Mouse (Mus musculus): Measurements from ENCODE around the gene Gm42906. TPM values are rescaled to one million over a fixed set of nuclear protein-coding genes. Genes with fewer than 3 reads are reported as not detected.

Gm42906 gene
- polyA plus RNA-seq, 1 experiment from 2014 or later = not detected

- Histone ChIP-seq H3K27me3 (replicated peaks; ENCODE audit: control insufficient read depth, insufficient read depth, low read length) (no peaks in the 10 kb centered on the region), H3K9ac (ENCODE audit: low read depth, low read length) (no peak overlapping the region), H3K27ac (ENCODE audit: low read depth, low read length) (no peak overlapping the region), H3K4me3 (ENCODE audit: low read depth, low read length) (no peak overlapping the region), H3K4me1 (replicated peaks; ENCODE audit: control insufficient read depth, insufficient read depth, low read length) (peaks cover 7% of the 10 kb centered on the region), H3K4me2 (replicated peaks; ENCODE audit: low read depth) (no peak overlapping the region), H3K36me3 (ENCODE audit: control insufficient read depth, insufficient read depth) (no peaks in the 10 kb centered on the region), H3K9me3 (ENCODE audit: control insufficient read depth) (no peaks in the 10 kb centered on the region)
- TF ChIP-seq CTCF (IDR thresholded peaks at IDR 0.05; ENCODE audit: low read depth) = no peak
- 87% methylated on average over 3 of the region's 3 CpGs for WGBS
- ATAC-seq = no peak
Observed at GRCm38 (mm10) chr5:151177171-151177570, 250.8 kb downstream of the Gm42906 start.

- H3K9me3 ChIP-seq (ENCODE audit: control insufficient read depth) = no peaks in the 10 kb centered on the region
- peaks cover 7% of the 10 kb centered on the region for H3K4me1 ChIP-seq (replicated peaks; ENCODE audit: control insufficient read depth, insufficient read depth, low read length)
- H3K27me3 ChIP-seq (replicated peaks; ENCODE audit: control insufficient read depth, insufficient read depth, low read length) = no peaks in the 10 kb centered on the region
- no peak overlapping the region for H3K9ac ChIP-seq (ENCODE audit: low read depth, low read length)
- no peak for TF ChIP-seq CTCF (IDR thresholded peaks at IDR 0.05; ENCODE audit: low read depth)
- peak overlapping the region; percentile 47; the same call in 1 of the 2 replicates for H3K27ac ChIP-seq (ENCODE audit: low read depth, low read length)
- peak; percentile 92 for ATAC-seq
- H3K36me3 ChIP-seq (ENCODE audit: control insufficient read depth, insufficient read depth) = no peaks in the 10 kb centered on the region
- 26% methylated on average over 4 of the region's 4 CpGs for WGBS
- H3K4me3 ChIP-seq (ENCODE audit: low read depth, low read length) = no peak overlapping the region
- H3K4me2 ChIP-seq (replicated peaks; ENCODE audit: low read depth) = no peak overlapping the region
Observed at GRCm38 (mm10) chr5:151175897-151176313, 252.1 kb downstream of the Gm42906 start.

- no peaks in the 10 kb centered on the region for H3K27me3 ChIP-seq (replicated peaks; ENCODE audit: control insufficient read depth, insufficient read depth, low read length)
- H3K27ac ChIP-seq (ENCODE audit: low read depth, low read length) = no peak overlapping the region
- no peak for ATAC-seq
- no peak overlapping the region for H3K9ac ChIP-seq (ENCODE audit: low read depth, low read length)
- no peak for TF ChIP-seq CTCF (IDR thresholded peaks at IDR 0.05; ENCODE audit: low read depth)
- no peak overlapping the region for H3K4me3 ChIP-seq (ENCODE audit: low read depth, low read length)
- H3K4me1 ChIP-seq (replicated peaks; ENCODE audit: control insufficient read depth, insufficient read depth, low read length) = peaks cover 7% of the 10 kb centered on the region
- no peaks in the 10 kb centered on the region for H3K9me3 ChIP-seq (ENCODE audit: control insufficient read depth)
- no peak overlapping the region for H3K4me2 ChIP-seq (replicated peaks; ENCODE audit: low read depth)
- WGBS = 70% methylated on average over 7 of the region's 7 CpGs
- H3K36me3 ChIP-seq (ENCODE audit: control insufficient read depth, insufficient read depth) = no peaks in the 10 kb centered on the region
Observed at GRCm38 (mm10) chr5:151174485-151175460, 253.2 kb downstream of the Gm42906 start.

GRCm38 (mm10) chr5:151173774-151174173 lies 254.2 kb downstream of the Gm42906 start:
- no peak overlapping the region for H3K27ac ChIP-seq (ENCODE audit: low read depth, low read length)
- H3K4me3 ChIP-seq (ENCODE audit: low read depth, low read length) = no peak overlapping the region
- no peak overlapping the region for H3K4me2 ChIP-seq (replicated peaks; ENCODE audit: low read depth)
- 75% methylated on average over 1 of the region's 1 CpGs for WGBS
- no peaks in the 10 kb centered on the region for H3K36me3 ChIP-seq (ENCODE audit: control insufficient read depth, insufficient read depth)
- no peak overlapping the region for H3K9ac ChIP-seq (ENCODE audit: low read depth, low read length)
- no peak for ATAC-seq
- H3K9me3 ChIP-seq (ENCODE audit: control insufficient read depth) = no peaks in the 10 kb centered on the region
- H3K27me3 ChIP-seq (replicated peaks; ENCODE audit: control insufficient read depth, insufficient read depth, low read length) = no peaks in the 10 kb centered on the region
- no peak for TF ChIP-seq CTCF (IDR thresholded peaks at IDR 0.05; ENCODE audit: low read depth)
- H3K4me1 ChIP-seq (replicated peaks; ENCODE audit: control insufficient read depth, insufficient read depth, low read length) = peaks cover 7% of the 10 kb centered on the region

GRCm38 (mm10) chr5:151170168-151170750 lies 257.7 kb downstream of the Gm42906 start:
- WGBS = 40% methylated on average over 3 of the region's 3 CpGs
- Histone ChIP-seq H3K27ac (ENCODE audit: low read depth, low read length) (no peak overlapping the region), H3K9ac (ENCODE audit: low read depth, low read length) (no peak overlapping the region), H3K27me3 (replicated peaks; ENCODE audit: control insufficient read depth, insufficient read depth, low read length) (no peaks in the 10 kb centered on the region), H3K4me2 (replicated peaks; ENCODE audit: low read depth) (no peak overlapping the region), H3K36me3 (ENCODE audit: control insufficient read depth, insufficient read depth) (no peaks in the 10 kb centered on the region), H3K4me1 (replicated peaks; ENCODE audit: control insufficient read depth, insufficient read depth, low read length) (peaks cover 3% of the 10 kb centered on the region), H3K9me3 (ENCODE audit: control insufficient read depth) (no peaks in the 10 kb centered on the region), H3K4me3 (ENCODE audit: low read depth, low read length) (no peak overlapping the region)
- ATAC-seq = peak; percentile 71
- no peak for TF ChIP-seq CTCF (IDR thresholded peaks at IDR 0.05; ENCODE audit: low read depth)

- Histone ChIP-seq H3K36me3 (ENCODE audit: control insufficient read depth, insufficient read depth) (no peaks in the 10 kb centered on the region), H3K27ac (ENCODE audit: low read depth, low read length) (no peak overlapping the region; the same call in 1 of the 2 replicates), H3K4me1 (replicated peaks; ENCODE audit: control insufficient read depth, insufficient read depth, low read length) (peaks cover 9% of the 10 kb centered on the region; the same call in 1 of the 2 replicates), H3K4me2 (replicated peaks; ENCODE audit: low read depth) (no peak overlapping the region), H3K27me3 (replicated peaks; ENCODE audit: control insufficient read depth, insufficient read depth, low read length) (no peaks in the 10 kb centered on the region), H3K4me3 (ENCODE audit: low read depth, low read length) (no peak overlapping the region), H3K9ac (ENCODE audit: low read depth, low read length) (no peak overlapping the region), H3K9me3 (ENCODE audit: control insufficient read depth) (no peaks in the 10 kb centered on the region)
- no peak for ATAC-seq
- WGBS = 53% methylated on average over 3 of the region's 3 CpGs
- no peak for TF ChIP-seq CTCF (IDR thresholded peaks at IDR 0.05; ENCODE audit: low read depth)
Observed at GRCm38 (mm10) chr5:151168191-151168590, 259.8 kb downstream of the Gm42906 start.
